Mouse (Mus musculus) heart, postnatal 10 days (tissue): ENCODE results near the gene Akap2. TPM values are rescaled to one million over a fixed set of nuclear protein-coding genes. Genes with fewer than 3 reads are reported as not detected.
A peak's percentile ranks its signal among the peaks of the same experiment; 100 is the strongest.

Experiments used
- DNase-seq, 2 experiments: peaks; one replicate each; pipeline ENCODE4 v3.0.0; 2021
- intact Hi-C: fragments of 180-260 bp; cut with DNase I; formaldehyde crosslinking; loops from one replicate; pipeline ENCODE4 v1.15.1; 2025
- total RNA-seq, 2 experiments: library from RNA; stranded (reverse); gene quantifications; 2 replicates each; pipeline ENCODE4 v1.2.3; 2021

Gene Akap2
- total RNA-seq, 2 experiments from 2014 or later = 127 to 141 TPM

- DNase-seq = peak; percentile 68 to 72
- intact Hi-C loops = loop anchor here (2.0 kb wide), 3 partner anchors 13 to 97 kb away; no protein-coding TSS in a partner anchor
Observed at GRCm38 (mm10) chr4:57783853-57784600, 66.6 kb downstream of the Akap2 start.

GRCm38 (mm10) chr4:57788709-57789108, 71.3 kb downstream of the Akap2 start:
- DNase-seq = no peak
- intact Hi-C loops = no loop called here

DNA sequence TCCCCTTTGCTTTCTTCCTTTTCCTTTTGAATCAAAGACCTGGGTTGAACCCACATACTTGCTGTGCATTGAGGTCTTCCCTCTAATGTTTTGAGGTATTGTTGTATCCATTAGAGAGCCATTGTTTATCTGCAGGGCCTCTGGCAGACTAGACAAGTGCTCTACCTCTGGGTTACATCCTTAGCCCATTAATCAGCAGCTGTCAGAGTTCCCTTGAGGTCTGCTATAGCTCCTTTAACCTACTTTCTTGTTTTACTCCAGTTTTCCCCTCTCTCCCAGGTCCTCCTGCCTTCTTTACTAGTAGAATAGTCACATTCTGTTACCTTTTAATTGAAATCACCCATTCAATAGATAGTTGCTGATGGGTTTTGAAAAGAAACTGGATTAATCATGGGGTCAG, 71.7 kb downstream of the Akap2 start:
- intact Hi-C loops = no loop called here
- no peak for DNase-seq

- no peak for DNase-seq
- intact Hi-C loops = loop anchor here (2.0 kb wide), 1 partner anchor 19 kb away; no protein-coding TSS in a partner anchor
Observed at GRCm38 (mm10) chr4:57793989-57794388, 76.5 kb downstream of the Akap2 start.

DNA sequence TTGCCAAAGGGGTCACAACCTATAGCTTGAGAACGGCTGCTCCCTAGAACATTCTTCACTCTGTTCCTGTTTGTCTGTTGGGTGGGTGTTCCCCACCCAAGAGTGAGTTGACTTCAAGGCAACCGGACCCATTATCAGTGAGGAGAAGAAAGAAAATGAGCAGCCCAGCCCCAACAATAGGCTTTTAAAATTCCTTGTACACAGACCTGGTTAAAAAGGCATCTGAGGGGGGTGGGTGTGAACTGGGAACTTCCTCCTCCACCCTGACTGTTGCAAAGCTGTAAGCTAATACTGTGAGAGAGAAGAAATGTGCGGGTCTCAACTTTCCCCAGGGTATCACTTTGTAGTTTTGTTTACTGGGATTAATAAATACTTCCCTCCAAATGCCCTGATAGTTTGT, 77.1 kb downstream of the Akap2 start:
- DNase-seq = no peak
- intact Hi-C loops = loop anchor here (2.0 kb wide), 1 partner anchor 18 kb away; no protein-coding TSS in a partner anchor

DNA sequence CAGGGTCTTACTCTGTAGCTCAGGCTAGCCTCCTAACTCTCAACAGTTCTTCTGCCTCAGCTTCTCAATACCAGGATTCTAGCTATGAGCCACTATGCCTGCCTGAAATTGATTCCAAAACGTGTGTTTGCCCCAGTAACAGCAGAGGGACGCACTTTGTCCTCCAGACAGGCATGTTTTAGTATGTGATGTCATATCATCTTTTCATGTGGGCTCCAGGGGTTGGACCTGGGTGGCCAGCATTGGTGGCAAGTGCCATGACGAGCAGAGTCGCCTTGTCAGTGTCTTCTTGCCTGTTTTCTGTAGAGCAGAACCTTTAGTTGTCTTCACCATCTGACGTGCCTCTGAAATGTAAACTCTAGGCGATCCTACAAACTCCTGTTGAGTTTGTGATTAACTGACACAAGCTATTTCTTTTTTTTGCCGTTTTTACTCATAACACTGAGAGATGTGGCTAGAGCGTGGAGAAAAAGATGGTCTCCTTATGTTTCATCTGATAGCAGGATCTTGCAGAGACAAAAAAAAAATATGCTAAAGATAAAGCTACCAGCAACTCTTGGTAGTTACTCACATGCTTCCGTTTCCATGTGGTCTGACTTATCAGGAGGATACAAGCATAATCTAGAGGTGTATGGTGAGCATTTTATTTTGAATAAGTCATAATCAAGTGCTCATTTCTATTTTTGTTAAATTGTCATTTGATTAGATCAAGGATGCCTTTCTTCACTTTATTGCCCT, 80.3 kb downstream of the Akap2 start:
- DNase-seq = no peak
- intact Hi-C loops = loop anchor here (2.0 kb wide), 1 partner anchor 15 kb away; no protein-coding TSS in a partner anchor

GRCm38 (mm10) chr4:57798286-57799018, 81.0 kb downstream of the Akap2 start:
- intact Hi-C loops = no loop called here
- peak in 1 of 2 experiments; percentile 39 for DNase-seq

GRCm38 (mm10) chr4:57799297-57799696, 81.8 kb downstream of the Akap2 start:
- intact Hi-C loops = no loop called here
- no peak for DNase-seq

DNA sequence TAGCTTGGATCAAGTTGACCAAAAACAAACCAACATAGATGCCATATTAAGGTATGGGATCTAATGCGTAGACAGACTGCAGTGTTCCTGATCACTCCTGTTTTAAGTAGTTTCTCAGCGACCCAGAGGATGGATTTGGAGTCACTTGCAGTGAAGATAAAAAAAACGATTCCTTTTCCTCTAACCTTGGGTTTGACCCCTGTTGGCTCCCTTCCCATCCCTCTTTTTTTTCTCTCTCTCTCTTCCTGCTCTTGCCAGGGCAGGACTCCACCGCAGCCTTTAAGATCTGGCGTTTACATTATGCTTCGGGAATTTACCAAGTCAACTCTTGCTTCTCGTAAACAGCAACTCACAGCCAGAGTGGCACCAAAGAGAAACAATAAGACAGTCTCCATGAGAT, 83.8 kb downstream of the Akap2 start:
- DNase-seq = no peak
- intact Hi-C loops = no loop called here

- intact Hi-C loops = no loop called here
- DNase-seq = no peak
Observed at GRCm38 (mm10) chr4:57801986-57802385, 84.5 kb downstream of the Akap2 start.

- intact Hi-C loops = no loop called here
- DNase-seq = no peak
Observed at GRCm38 (mm10) chr4:57802411-57802810, 85.0 kb downstream of the Akap2 start.

GRCm38 (mm10) chr4:57804902-57805301, 87.4 kb downstream of the Akap2 start:
- intact Hi-C loops = no loop called here
- DNase-seq = no peak

- DNase-seq = no peak
- intact Hi-C loops = no loop called here
Observed at GRCm38 (mm10) chr4:57809449-57809848, 92.0 kb downstream of the Akap2 start.

DNA sequence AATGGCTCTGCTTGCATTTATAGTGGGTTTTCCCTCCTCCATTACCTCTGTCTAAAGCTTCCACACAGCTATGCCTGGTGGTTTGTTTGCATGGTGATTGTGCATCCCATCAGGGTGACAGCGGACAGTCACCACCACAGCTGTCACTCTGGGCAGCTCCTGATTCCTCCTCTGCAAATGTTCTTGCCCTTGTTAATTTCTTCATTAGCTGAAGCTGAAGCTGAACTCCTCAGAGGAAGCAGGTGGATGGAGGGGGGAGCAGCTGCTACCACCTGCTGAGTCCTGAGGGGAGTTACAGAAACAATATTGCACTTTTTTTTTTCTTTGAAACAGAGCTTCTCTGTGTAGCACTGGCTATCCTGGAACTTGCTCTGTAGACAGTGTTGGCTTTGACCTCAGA, 94.6 kb downstream of the Akap2 start:
- no peak for DNase-seq
- intact Hi-C loops = loop anchor here (2.0 kb wide), 2 partner anchors 17 to 31 kb away; no protein-coding TSS in a partner anchor

DNA sequence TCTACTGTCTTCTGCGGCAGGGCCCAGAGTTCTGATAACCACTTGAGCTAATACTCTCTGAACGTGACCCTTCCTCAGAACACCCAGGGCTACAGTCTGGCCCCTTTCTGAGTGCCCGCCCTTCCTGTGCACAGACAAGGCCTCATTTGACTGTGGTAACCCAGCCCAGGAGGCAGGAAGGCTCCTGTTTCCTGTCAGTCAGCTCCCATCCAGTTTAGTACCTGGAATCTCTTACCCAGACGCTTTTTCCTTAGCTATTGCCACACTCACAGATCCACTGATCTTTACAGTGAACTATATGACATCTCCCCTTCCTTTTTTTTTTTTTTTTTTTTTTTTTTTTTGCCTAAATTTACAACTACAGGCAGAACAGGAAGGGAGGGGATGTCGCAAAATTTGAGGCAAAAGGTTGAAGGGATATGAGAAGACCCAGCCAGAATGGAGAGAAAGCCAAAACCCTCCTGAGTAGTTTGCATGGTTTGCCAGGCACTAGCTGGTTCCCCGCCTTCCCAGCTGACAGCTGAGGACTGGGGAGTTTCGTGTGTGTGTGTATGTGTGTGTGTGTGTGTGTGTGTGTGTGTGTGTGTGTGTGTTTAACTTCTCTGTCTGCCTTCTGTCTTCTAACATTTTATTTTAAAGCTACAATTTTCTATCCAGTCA, 95.6 kb downstream of the Akap2 start:
- intact Hi-C loops = loop anchor here (2.0 kb wide), 2 partner anchors 18 to 30 kb away; no protein-coding TSS in a partner anchor
- peak; percentile 63 to 66 for DNase-seq

DNA sequence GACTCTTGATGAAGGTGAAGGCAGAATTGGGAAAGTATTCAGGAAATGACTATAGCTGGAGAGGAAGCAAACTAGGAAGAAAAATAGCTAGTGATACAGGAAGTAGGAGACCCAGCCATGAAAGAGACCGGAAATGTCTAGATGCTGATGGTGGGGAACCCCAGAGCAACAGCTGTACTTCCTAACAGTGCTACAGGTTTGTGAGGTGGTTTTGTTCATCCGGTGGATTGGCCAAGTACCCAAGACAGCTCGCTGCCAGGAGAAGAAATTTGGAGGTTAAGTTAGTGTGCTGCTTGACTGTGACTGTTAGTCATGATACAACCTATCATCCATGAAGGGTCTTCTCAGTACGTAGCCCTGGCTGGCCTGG, 96.1 kb downstream of the Akap2 start:
- DNase-seq = peak in 1 of 2 experiments; percentile 41
- intact Hi-C loops = loop anchor here (2.0 kb wide), 2 partner anchors 19 to 29 kb away; no protein-coding TSS in a partner anchor

DNA sequence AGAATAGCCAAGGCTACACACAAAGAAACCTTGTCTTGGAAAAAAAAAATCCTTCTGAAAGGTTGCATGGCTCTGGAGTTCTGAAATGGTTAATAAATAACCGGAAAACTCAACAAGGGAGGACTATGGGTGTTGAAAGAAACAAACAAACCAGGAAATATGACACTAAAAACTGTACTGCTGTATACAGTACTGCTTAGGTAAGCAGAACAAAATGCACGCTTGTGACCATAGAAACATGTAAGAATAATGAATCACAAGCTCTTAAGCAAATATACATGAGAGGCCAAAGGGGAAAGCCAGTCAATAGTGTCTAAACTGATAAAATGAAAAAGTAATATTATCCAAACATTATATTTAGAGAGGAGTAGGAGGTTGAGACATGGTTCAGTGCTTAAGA, 97.9 kb downstream of the Akap2 start:
- DNase-seq = no peak
- intact Hi-C loops = no loop called here

DNA sequence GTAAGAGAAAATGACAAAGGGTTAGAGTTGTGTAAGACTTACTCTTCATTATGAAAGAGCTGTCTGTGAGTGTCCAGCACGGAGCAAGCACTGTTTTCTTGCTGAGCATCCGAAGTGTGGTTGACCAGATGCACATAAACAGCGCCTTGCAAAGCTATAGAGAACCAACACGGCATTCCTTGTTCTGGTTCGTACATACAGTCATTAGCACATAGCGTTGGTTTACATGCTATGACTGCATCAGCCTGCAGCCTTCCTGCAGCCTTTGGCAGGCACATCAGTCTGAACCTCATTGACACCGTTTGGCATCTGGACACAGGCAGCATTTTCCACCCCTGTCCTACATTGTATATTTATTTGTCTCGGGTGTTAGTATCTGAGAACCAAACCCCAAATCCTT, 98.7 kb downstream of the Akap2 start:
- intact Hi-C loops = loop anchor here (2.0 kb wide), 1 partner anchor 17 kb away; no protein-coding TSS in a partner anchor
- DNase-seq = no peak

DNA sequence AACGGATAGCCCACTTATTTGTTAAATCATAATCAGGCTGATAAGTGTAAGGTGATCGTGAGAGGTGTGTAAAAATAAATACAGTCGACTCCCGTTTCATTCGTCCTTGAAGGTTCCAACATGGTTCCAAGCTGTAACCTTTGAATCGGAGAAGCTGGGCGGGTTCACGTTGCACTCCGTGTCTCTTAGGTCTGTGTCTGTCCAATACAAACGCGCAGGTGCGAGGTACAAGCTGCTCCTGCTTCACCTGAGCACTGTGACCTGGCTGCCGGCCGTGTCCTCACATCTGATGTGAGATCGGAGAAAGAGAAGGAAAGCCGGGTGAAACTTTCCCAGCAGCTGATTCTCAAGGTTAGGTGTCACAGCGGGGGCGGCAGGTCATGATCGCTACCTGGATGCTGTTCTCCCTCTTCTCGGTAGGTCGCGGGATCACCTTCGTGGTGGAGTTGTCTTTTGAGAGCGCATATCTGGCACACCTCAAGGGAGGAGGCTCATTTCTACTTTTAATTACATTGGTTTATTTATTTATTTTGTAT, 103.5 kb downstream of the Akap2 start:
- intact Hi-C loops = no loop called here
- DNase-seq = no peak
